Mouse (Mus musculus) kidney, adult 11 months (tissue): Measurements from ENCODE around the gene Kiss1.

Experiments used
- DNase-seq: peaks from one replicate; pipeline ENCODE4 v3.0.0; 2022

Kiss1 gene

GRCm38 (mm10) chr1:133321267-133321925, at the start of gene Kiss1:
Gene Kiss1, plus strand, starts transcription at chr1:133321875.
- no peak for DNase-seq

GRCm38 (mm10) chr1:133274163-133274562, 47.5 kb upstream of the Kiss1 start:
- DNase-seq = no peak

GRCm38 (mm10) chr1:133276983-133277382, 44.7 kb upstream of the Kiss1 start:
- no peak for DNase-seq

GRCm38 (mm10) chr1:133278539-133278938, 43.1 kb upstream of the Kiss1 start:
- DNase-seq = no peak

GRCm38 (mm10) chr1:133278946-133279631, 42.6 kb upstream of the Kiss1 start:
- no peak for DNase-seq

- no peak for DNase-seq
Measured at GRCm38 (mm10) chr1:133279632-133280093, 42.0 kb upstream of the Kiss1 start.

GRCm38 (mm10) chr1:133280537-133280936, 41.1 kb upstream of the Kiss1 start:
- DNase-seq = no peak

GRCm38 (mm10) chr1:133285907-133286306, 35.8 kb upstream of the Kiss1 start:
- peak; percentile 77 for DNase-seq

- DNase-seq = no peak
Measured at GRCm38 (mm10) chr1:133287051-133287450, 34.6 kb upstream of the Kiss1 start.

GRCm38 (mm10) chr1:133287880-133288279, 33.8 kb upstream of the Kiss1 start:
- peak; percentile 73 for DNase-seq

GRCm38 (mm10) chr1:133291888-133292287, 29.8 kb upstream of the Kiss1 start:
- DNase-seq = no peak

- no peak for DNase-seq
Measured at GRCm38 (mm10) chr1:133292608-133293007, 29.1 kb upstream of the Kiss1 start.

- no peak for DNase-seq
Measured at GRCm38 (mm10) chr1:133296376-133296775, 25.3 kb upstream of the Kiss1 start.

GRCm38 (mm10) chr1:133298816-133299215, 22.9 kb upstream of the Kiss1 start:
- DNase-seq = no peak

- DNase-seq = peak; percentile 65
Measured at GRCm38 (mm10) chr1:133302540-133302939, 19.1 kb upstream of the Kiss1 start.

GRCm38 (mm10) chr1:133306842-133307241, 14.8 kb upstream of the Kiss1 start:
- peak; percentile 77 for DNase-seq

GRCm38 (mm10) chr1:133307318-133307717, 14.4 kb upstream of the Kiss1 start:
- no peak for DNase-seq

- DNase-seq = peak; percentile 95
Measured at GRCm38 (mm10) chr1:133309652-133310267, 11.9 kb upstream of the Kiss1 start, which contains the start of gene Golt1a. Gene Golt1a, plus strand, starts transcription at chr1:133309800.

GRCm38 (mm10) chr1:133311240-133311639, 10.4 kb upstream of the Kiss1 start:
- no peak for DNase-seq

GRCm38 (mm10) chr1:133311946-133312345, 9.7 kb upstream of the Kiss1 start:
- no peak for DNase-seq

- DNase-seq = no peak
Measured at GRCm38 (mm10) chr1:133314364-133314763, 7.3 kb upstream of the Kiss1 start.

- DNase-seq = no peak
Measured at GRCm38 (mm10) chr1:133315775-133316174, 5.9 kb upstream of the Kiss1 start.

GRCm38 (mm10) chr1:133316577-133316976, 5.1 kb upstream of the Kiss1 start:
- DNase-seq = no peak

- no peak for DNase-seq
Measured at GRCm38 (mm10) chr1:133317149-133317548, 4.5 kb upstream of the Kiss1 start.
